Mouse (Mus musculus) testis, postnatal 14 days (tissue): Measurements from ENCODE around the gene Wiz.

Experiments
- DNase-seq: peaks from one replicate; pipeline ENCODE4 v3.0.0; 2021; ENCODE audit warnings: low spot score

The Wiz gene

DNA sequence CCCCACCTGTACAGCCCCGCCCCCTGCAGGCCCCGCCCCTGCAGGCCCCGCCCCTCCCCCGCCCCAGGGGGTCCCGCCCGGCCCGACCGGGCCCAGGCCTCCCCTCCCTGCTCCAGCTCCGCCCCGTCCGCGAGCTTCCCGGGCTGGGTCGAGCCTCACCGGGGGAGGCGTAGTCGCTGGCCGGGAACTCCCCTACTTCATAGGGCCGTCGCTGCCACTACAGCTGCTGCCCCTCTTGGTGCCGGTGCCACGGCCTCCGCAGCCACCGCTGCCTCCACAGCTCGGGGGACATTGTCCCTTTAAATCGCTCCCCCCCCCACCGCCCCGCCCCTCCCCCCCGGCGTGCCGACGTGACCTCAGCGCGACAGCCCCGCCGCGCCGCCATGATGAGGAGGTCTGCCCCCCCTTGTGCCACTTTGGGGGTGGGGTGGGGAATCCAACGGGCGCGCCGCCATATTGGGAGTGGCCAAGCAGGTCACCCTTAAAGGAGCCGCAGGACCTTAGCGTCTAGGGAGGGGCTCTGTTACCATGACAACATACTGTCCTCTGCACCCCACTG lies at the start of gene Wiz:
Gene Wiz, minus strand, starts transcription at position 339 of the 559 bp plus-strand sequence.
- peak; percentile 89 for DNase-seq

DNA sequence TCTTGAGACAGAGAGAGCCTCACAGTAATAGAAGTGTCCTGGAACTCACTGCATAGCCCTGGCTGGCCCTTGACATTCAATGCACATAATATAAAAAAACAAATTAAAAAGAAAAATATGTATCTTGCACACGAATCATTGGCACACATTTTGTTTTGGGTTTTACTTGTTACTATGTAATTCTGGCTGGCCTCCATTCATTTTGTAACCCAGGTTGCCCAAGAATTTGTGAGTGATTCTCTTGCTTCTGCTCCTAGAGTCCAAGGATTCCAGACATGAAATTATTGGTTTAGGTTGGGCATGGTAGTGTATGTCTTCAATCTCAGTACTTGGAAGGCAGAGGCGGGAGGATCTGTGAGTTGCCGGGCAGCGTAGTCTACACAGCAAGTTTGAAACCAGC lies 47.9 kb upstream of the Wiz start:
- no peak for DNase-seq

DNA sequence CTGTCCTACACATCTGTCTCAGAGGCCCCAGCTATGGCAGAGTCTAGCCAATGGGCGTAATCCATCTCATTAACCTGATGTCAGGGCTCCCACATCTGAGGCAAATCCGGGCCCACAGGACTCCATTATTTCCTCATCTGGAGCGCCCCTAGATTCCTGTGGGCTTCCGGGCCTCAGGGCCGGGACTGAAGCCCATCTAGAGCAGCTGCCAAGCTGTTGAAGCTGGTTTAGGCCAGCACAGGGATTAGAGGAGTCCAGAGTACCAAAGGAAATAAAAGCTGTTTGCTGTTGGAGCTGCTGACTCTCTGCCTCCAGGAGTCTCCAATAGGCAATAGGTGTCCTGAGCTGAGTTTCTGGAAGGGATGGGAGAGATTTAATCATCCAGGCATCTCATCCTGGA lies 45.9 kb upstream of the Wiz start:
- DNase-seq, result no peak

DNA sequence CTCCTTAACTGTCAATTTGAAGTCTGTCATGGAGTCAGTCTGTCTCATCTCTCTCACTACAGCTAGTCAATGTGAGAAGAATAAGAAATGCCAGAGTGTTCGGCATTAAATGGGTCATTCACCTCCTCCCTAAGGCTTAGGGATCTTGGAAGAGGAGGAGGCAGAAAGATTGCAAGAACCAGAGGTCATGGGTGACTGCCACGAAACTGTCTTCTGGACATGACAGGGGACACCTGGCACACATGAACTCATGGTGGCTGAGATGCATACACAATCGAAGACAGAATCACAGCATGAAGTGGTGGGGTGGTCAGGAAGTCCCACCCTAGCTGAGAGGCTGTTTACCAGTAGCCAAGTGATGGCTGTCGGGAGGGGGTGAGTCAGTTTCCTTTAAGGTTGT lies 45.1 kb upstream of the Wiz start:
- DNase-seq, result no peak

DNA sequence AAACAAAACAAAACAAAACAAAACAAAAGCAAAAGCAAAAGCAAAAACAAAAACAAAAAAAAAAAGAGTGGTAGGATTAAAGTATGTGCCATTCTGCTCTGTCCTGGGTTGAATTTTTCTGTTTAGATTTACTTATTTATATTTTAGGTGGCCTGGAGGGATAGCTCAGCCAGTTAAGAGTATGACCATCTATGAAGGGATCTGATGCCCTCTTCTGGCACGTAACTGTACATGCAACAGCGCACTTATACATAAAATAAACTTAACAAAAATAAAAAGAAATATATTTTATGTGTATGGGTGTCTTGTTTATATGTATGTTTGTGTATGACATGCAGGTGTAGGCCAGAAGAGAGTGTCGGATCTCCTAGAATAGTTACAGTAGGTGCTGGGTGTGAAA lies 42.7 kb upstream of the Wiz start:
- DNase-seq, result no peak

DNA sequence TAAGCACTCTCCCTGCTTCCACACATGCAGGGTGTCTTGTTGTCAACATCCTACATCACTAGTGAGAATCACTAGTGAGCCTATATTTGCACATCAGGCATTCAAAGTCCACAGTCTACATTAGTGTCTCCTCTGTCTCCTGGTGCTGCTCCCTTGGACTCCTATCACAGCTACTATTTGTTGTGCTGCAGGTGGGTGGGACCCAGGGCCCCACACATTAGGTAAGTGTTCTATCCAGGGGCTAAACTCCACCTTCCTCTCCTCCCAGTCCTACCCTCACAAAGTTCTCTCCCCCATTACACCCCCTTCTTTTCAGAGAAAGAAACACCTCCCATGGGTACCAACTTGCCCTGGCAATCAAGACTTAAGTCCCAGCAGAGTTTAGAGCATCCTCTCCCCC lies 37.4 kb upstream of the Wiz start:
- DNase-seq, result no peak

DNA sequence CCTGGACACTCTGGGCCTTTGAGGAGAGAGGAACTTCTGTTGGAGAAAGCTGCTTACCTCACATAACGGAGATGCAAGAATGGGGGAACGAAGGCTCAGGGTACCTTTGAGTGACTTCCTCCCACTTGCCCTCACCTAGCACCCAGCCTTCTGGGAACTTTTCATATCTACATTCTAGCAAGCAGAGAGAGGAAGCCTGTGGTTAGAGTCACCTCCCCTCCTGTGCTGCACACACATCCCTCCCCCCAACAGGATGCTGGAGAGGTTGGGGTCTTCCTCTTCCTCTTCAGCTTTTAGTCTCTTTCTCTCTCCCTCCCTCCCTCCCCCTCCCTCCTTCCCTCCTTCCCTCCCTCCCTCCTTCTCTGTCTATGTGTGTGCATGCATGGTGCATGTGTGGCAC lies 34.8 kb upstream of the Wiz start, which contains the start of gene Pglyrp2:
Gene Pglyrp2, minus strand, starts transcription at position 134 of the 400 bp plus-strand sequence.
- no peak for DNase-seq

DNA sequence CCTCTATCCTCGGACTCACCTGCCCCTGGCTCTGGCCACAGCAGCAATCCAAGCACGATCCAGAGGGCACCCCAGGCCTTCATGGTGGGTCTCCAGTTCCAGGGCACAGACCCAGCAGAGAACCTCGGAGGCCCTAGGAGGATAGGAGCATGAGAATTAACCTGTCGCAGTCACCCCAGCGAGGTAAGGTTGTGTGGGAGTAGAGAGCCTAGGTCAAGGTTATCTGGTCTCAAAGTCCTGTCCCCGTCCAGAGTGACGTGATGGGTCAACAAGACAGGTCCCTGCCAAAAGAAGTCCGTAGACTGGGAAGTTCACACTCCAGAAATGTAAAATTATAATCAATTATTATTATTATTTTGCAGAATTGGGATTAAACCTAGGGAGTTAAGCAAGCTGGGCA lies 31.5 kb upstream of the Wiz start:
- DNase-seq, result no peak

DNA sequence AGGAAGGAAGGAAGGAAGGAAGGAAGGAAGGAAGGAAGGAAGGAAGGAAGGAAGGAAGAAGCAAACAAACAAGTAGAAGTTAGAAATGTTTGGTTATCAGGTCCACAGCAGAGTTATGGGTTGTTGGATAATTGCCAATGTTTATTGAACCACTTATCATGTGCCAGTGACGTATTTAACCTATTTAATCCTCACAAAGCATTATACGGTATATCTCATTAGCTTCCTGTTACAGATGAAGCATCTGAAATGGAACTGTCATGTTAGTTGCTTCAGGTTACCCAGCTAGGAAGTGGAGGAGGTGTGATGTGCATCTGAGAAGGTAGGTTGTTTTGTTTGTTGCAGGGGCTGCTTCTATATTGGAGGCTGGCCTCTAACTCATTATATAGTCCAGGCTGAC lies 30.8 kb upstream of the Wiz start:
- no peak for DNase-seq

DNA sequence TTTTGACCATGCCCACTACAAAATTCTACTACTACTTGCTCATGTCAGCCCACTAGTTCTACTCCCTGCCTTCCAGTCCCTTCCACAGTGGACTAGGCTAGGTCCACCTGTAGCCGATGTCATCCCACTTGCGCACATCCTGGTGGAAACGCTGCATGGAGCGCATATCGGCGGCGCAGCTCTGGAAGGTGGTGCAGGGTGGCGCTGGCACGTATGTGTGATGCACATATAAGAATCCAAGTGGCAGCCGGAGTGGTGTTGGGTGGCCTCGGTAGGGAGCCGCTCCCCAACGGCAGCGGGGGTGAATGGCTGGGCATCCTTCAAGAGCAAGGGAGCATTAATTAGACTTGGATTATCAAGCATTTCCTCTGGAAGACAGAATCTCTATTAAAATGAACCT lies 27.5 kb upstream of the Wiz start:
- DNase-seq, result no peak

DNA sequence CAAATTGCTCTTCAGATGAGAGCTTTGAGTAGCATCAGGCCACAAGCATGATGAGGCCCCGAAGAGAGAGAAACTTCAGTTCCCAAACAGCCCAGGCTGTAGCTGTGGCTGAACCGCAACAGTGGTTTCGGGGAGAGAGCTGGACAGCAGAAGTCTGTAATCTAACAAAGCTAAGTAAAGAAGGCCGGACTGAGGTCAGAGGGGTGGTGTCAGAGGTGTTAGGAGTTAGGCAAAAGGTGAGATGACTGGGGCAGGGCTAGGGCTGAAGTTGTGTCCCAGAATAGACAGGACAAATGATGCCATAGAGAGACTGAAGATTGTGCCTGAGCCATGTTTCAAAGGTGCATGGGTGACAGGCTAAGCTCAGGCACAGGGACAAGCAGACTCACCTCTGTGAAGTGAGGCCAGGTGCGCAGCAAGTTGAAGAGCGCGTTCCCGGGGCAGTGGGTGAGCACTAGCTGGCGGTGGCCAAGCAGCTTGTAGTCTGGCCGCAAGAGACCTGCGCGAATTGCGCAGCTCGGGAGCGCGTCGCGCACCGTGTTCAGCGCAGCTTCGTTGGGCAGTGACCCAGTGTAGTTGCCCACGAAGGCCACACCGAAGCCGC lies 26.3 kb upstream of the Wiz start:
- no peak for DNase-seq

DNA sequence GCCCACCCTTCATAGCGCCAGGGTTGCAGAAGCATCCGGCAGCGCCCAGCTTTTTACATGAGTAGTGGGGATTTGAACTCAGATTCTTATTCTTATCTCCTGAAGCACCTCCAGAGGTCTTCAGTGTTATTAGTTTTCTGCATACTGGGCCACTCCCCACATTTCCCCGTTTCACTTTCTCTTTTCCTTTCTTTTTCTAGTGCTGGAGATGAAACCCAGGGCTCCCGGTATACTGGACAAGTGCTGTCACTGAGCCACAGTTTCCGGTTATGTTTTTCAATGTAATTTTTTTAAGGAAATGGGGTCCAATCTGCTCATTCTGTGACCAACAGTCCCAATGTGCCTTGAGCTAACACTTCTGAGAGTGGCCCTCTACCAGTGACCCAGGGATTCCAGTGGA lies 22.7 kb upstream of the Wiz start:
- DNase-seq, result no peak

DNA sequence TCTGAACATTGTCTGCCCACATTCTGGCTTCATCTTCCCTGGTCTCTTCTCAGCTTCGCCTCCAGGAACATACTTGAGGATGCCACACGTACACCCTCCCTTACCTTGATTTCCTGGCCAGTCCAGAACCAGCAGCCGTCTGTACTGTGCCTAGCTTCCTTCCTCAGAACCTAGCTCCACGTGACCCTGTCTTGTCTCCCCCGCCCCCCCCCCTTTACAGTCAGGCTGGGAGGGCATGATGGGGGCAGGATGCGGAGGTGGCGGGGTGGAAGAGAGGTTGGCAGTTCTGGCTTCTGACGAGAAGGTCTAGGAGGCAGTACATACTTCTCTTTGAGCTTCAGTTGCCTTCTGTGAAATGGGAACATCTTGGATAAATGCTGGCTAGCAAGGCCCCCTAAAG lies 14.2 kb upstream of the Wiz start, which contains the start of gene Rasal3:
Gene Rasal3, minus strand, starts transcription at position 167 of the 400 bp plus-strand sequence.
- no peak for DNase-seq

DNA sequence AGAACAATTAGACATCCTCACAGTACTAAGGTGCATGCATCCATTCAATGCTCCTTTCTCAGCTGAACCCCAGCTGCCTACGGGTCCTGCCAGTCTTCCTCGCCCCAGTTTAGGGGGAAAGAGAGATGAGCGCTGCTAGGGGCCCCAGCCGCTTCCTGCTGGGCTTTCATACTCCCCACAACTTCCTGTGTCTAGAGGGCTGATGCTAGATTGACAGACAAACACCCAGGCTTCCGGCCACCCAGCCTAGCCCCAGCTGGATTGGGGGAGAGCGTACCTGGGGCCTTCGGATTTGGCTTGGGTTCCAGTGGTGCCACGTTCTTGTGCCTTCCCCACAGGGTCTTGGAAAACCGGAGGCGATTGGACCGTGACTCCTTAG lies 13.5 kb upstream of the Wiz start:
- DNase-seq, result no peak

DNA sequence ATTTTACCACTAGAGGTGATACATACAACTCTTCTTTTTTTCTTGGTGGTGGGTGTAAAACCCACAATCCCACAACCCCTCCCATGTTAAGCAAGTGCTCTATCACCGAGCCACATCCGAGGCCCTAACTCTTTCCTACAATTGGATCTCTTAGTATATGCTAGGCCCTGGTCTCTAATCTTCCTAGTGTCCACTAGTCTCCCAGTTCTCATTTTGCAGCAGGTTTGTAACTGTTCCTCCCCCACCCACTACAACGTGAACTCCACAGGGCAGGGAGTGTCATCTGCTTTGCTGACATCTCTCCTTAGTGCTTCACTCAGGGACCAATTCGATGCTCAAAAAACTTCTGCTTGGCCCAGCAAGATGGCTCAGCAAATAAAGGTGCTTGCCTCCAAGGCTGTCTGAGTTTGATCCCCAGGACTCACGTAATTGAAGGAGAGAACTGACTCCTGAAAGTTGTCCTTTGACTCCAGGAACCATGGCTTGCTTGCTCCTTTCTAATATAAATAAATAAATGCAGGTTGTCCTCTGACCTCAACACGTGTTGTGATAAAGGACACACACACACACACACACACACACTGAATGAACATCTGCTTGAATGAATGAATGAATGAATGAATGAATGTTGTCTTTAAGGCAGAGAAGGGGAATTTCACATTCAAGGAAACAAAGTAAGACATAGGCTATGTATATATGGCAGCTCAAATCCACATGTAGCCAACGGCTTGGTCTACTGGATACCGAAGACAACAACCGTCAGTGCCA lies 13.0 kb upstream of the Wiz start:
- DNase-seq, result no peak

DNA sequence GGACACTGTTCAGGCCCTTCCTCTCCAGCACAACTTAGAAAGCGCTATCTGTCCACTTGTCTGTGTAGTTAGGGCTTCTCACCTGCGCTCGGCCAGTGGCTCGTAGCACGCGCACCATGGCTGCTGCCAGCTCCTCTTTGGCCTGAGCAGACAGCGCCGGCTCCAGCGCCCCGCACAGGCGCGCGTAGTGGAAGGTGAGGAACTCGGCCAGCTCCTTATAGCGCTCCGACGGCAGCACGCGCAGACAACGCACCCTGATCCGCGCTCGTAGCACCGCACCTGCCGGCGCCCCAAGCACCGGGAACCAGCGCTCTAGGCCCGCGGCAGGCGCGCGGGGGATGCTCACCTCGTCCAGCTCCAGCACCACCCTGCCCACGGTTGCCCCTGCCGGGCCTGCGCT lies 7.0 kb upstream of the Wiz start:
- DNase-seq, result no peak

DNA sequence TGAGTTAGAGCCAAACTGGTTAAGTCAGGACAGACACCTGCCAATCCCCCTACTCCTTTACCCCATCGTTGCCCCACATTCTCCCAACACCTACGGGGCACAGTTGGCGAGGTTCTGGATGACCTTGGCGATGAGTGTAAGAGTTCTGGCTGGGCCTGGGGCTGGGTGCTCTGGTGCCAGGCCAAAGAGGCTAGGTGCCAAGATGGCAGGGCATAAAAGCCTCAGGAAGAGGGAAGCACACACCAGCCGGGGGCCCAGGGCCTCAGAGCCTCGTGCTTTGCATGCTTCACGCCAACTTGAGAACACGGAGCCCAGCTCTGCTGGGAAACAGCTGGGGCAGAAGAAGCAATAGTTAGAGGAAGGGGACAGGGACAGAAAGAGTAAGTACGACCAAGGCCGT lies 4.7 kb upstream of the Wiz start:
- DNase-seq, result no peak

DNA sequence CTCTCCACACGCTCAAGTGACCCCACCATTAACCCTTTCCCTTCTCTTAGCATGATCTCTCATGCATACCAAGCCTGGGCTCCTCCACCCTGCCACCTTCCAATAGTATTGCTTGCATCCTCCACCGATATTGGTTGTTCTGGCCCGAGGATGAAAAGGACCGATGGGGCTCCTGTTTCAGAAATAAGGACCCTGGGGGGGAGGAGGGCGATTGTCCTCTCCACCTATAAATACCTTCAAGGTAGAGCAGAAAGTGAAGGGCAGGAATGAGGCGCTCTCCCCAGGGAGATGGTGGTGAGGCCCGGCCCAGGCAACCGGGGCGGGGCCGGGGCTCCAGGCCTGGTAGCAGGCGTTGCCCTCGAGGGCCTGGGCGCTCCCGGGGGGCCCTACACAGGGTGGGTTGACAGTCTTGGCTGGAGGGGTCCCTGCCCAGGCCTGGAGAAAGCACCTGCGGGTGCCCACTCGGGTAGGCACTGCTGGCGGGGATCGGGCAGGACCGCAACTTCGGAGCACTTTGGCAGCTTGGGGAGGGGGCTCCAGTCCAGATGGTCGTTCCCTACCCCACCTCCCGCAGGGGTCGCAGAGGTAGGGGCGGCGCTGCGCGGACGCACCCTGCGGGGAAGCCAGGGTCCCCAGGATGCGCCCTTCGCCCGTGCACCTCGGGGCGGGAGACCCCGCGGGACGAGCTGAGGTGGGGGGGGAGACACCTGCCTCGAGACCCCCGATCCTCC lies 704 bp downstream of the Wiz start:
- no peak for DNase-seq

DNA sequence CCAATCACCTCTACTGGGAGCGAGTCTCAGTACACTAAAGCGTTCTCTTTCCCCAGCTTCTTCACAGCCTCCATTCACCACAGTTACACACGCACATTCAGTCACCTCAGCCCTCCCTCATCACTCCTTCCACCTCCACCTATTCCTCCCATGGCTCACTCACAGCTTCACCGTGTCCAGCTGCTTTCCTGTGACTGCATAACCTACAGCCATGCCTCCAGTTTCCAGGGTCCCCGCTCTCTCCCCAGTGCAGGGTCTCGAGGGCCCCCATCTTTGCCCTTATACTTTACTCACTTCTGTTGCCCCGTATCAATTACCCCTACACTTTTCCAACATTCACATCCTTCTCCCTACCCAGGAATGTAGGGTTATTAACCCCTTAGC lies 1.3 kb downstream of the Wiz start:
- no peak for DNase-seq

DNA sequence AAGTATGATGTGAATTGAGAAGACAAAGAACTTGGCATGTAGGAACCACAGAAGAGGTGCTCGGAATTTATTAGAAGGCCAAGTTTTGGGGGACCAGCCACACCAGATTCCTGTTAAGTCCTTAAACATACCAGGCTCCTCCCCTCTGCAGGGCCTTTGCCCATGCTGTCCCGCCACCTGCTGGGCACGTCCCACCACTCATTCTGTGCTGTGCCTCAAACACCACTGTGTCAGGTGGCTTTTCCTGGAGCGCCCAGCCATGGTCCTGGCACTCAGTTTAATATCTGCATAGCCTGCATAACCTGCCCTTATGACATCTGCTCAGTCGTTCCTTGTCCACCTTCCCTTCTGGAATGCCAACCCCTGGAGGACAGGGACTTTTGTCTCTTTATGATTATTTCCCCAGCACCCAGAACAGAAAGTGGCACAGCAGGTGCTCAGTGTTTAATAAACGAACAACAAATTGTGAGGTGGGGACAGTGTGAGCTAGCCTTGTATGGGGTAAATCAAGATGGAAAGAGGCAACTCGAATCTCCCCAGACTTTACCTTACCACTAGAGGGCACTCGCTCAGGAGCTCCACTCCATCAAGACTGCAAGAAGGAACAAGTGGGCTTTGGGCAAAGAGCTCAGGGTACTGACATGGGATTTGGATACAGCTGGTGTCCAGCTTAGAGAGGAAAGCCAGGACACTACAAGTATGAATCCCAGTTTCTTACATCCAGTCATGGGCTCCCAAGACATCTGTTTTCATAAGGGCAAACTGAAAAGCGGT lies 2.4 kb downstream of the Wiz start:
- no peak for DNase-seq

DNA sequence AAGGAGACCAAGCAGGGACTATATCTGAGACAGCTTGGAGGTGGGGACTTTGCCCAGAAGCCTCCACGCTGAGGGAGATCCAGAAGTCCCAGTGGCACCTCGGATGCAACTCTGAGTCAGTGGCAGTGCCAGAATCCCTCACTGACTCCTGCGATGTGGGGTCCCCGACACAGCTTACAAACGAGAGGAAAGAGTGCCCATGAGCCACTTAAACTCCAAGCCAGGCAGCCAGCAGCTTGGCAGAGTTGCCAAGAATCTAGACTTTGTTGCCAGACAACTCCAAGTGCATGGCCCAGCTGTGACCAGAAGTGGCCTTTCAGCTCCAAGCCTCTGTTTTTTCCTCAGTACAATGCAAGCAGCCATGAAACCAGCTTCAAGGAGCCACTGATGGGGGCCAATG lies 5.6 kb downstream of the Wiz start:
- no peak for DNase-seq

DNA sequence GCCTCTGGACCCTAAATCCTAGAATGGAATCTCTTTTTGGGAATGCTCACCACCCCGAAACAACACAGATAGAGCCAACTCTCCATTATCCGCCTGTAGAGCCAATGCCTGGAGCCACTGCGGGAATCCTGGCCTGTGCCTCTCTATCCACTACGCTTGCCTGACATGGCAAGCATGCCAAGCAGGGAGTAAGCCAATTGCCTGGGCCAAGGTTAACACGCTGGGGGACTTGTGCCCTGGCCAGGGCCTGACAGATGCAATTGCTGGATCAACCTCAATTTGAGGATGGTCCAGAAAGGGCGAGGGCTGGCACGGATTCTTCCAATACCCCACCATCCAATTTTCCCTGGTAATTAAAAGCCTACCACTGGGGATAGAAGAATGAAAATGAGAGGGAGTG lies 6.7 kb downstream of the Wiz start:
- no peak for DNase-seq
